9 mouse cellular contexts compared by ENCODE assay signal in genomic region chr5:139252910-139253245, GRCm38 (mm10). TPM values are rescaled to one million over a fixed set of nuclear protein-coding genes. Genes with fewer than 3 reads are reported as not detected.
DNase-seq lines count a peak whose midpoint lies in the region; ATAC-seq and TF ChIP-seq lines count a peak whose summit lies in the region.
"Had no signal": no experiment of that assay in that cellular context is flagged by ENCODE, and none has a peak within 500 bp of the region (broad histone marks: within the 10 kb centered on the region; RNA-seq: fewer than 3 reads in every experiment).

No protein-coding gene starts in this region.

- peaks cover 32 to 51% of the 10 kb centered on the region in 2 experiments for H3K4me1 ChIP-seq in heart, embryonic 14.5 days (ENCODE audit: control insufficient read depth in 2 of 2, insufficient read depth in 2 of 2, low read length in 2 of 2)
- H3K4me1 ChIP-seq in E14TG2a.4 (replicated peaks; ENCODE audit: low read depth, low read length), result peaks cover 57% of the 10 kb centered on the region
- peaks cover 36% of the 10 kb centered on the region for H3K4me1 ChIP-seq in forebrain, embryonic 10.5 days
- peaks cover 31% of the 10 kb centered on the region for H3K4me1 ChIP-seq in limb, embryonic 15.5 days
- peaks cover 24% of the 10 kb centered on the region for H3K4me1 ChIP-seq in olfactory bulb, adult 2 months (ENCODE audit: control insufficient read depth, insufficient read depth, low read length)

- TF ChIP-seq CTCF in E14TG2a.4 (conservative IDR thresholded peaks at IDR 0.05; ENCODE audit: low read length), result no peak
- no peak for TF ChIP-seq CTCF in olfactory bulb, adult 2 months (IDR thresholded peaks at IDR 0.05; ENCODE audit: insufficient read depth, low read depth, low read length)

- H3K27me3 ChIP-seq in heart, embryonic 14.5 days (ENCODE audit: control insufficient read depth, insufficient read depth, low read length), result no peaks in the 10 kb centered on the region
- H3K27me3 ChIP-seq in E14TG2a.4 (ENCODE audit: insufficient read depth, low read length), result no peaks in the 10 kb centered on the region
- H3K27me3 ChIP-seq in forebrain, embryonic 10.5 days (ENCODE audit: poor library complexity, severe bottlenecking), result no peaks in the 10 kb centered on the region
- H3K27me3 ChIP-seq in limb, embryonic 15.5 days, result no peaks in the 10 kb centered on the region
- H3K27me3 ChIP-seq: Patski had no signal

- peak overlapping the region; percentile 77 to 98 for H3K4me3 ChIP-seq in heart, embryonic 14.5 days (ENCODE audit: control insufficient read depth in 1 of 2, insufficient read depth in 1 of 2, low read depth in 1 of 2, low read length in 2 of 2)
- peak overlapping the region; percentile 95 for H3K4me3 ChIP-seq in E14TG2a.4 (replicated peaks; ENCODE audit: low read length)
- peak overlapping the region; percentile 82 for H3K4me3 ChIP-seq in forebrain, embryonic 10.5 days
- peak overlapping the region; percentile 83 for H3K4me3 ChIP-seq in limb, embryonic 15.5 days
- H3K4me3 ChIP-seq in olfactory bulb, adult 2 months (ENCODE audit: insufficient read depth, low read depth, low read length), result peak overlapping the region; percentile 89

- peak overlapping the region; percentile 96 for H3K4me2 ChIP-seq in heart, embryonic 14.5 days (ENCODE audit: low read length)
- H3K4me2 ChIP-seq in limb, embryonic 15.5 days, result peak overlapping the region; percentile 83

- ATAC-seq in heart, embryonic 14.5 days (ENCODE audit: insufficient number of reproducible peaks, insufficient read depth, low FRiP score, low read depth), result peak; percentile 2; the same call in 1 of the 2 replicates
- peak; percentile 27 for ATAC-seq in limb, embryonic 15.5 days (ENCODE audit: insufficient number of reproducible peaks, low FRiP score, low TSS enrichment, low read depth)

- TF ChIP-seq POLR2A in olfactory bulb, adult 2 months (IDR thresholded peaks at IDR 0.05; ENCODE audit: insufficient read depth, low read depth, low read length), result no peak

- peak overlapping the region; percentile 92 to 96 for H3K27ac ChIP-seq in heart, embryonic 14.5 days (replicated peaks in 1 of 2; ENCODE audit: control insufficient read depth in 1 of 2, insufficient read depth in 1 of 2, low read depth in 2 of 2, low read length in 2 of 2)
- H3K27ac ChIP-seq in forebrain, embryonic 10.5 days, result peak overlapping the region; percentile 94
- peak overlapping the region; percentile 95 for H3K27ac ChIP-seq in limb, embryonic 15.5 days
- peak overlapping the region; percentile 18 for H3K27ac ChIP-seq in olfactory bulb, adult 2 months (ENCODE audit: insufficient read depth, low read depth, low read length)

- DNase-seq in heart, adult 11 months, result no peak
- no peak for DNase-seq in forebrain, embryonic 10.5 days (ENCODE audit: extremely low spot score, low spot score)
- no peak for DNase-seq in frontal cortex, adult 2 months (ENCODE audit: extremely low spot score in 1 of 2, low spot score in 1 of 2)
- no peak for DNase-seq in adipocyte (ENCODE audit: low spot score)

- under 1% methylated on average over 7 of the region's 7 CpGs for WGBS in heart, embryonic 14.5 days
- WGBS in forebrain, embryonic 10.5 days, result 2% methylated on average over 7 of the region's 7 CpGs
- WGBS in limb, embryonic 15.5 days, result 0% methylated on average over 7 of the region's 7 CpGs
- WGBS in olfactory bulb, adult 2 months, result under 1% methylated on average over 7 of the region's 7 CpGs

- peaks cover 35% of the 10 kb centered on the region for H3K36me3 ChIP-seq in heart, embryonic 14.5 days (ENCODE audit: control insufficient read depth, insufficient read depth, low read length)
- peaks cover 69% of the 10 kb centered on the region for H3K36me3 ChIP-seq in E14TG2a.4 (ENCODE audit: insufficient read depth, low read length)
- peaks cover 61% of the 10 kb centered on the region for H3K36me3 ChIP-seq in forebrain, embryonic 10.5 days (replicated peaks)
- H3K36me3 ChIP-seq in limb, embryonic 15.5 days, result peaks cover 39% of the 10 kb centered on the region

- peak overlapping the region; percentile 91 for H3K9ac ChIP-seq in heart, embryonic 14.5 days (ENCODE audit: low read length)
- H3K9ac ChIP-seq in limb, embryonic 15.5 days, result peak overlapping the region; percentile 76

- no peaks in the 10 kb centered on the region for H3K9me3 ChIP-seq in heart, embryonic 14.5 days (ENCODE audit: control insufficient read depth, low read length)
- H3K9me3 ChIP-seq in E14TG2a.4 (ENCODE audit: low read length), result no peaks in the 10 kb centered on the region
- H3K9me3 ChIP-seq in forebrain, embryonic 10.5 days, result no peaks in the 10 kb centered on the region
- H3K9me3 ChIP-seq in limb, embryonic 15.5 days, result no peaks in the 10 kb centered on the region

RNA-seq across cellular contexts. Expression of gene Get4, which starts 0.8 kb away (rescaled TPM):
- polyA plus RNA-seq in heart, embryonic 14.5 days (2014; fragmentation: Nextera tagmentation; extraction: Ambion mirVana), result 138 and 144 TPM in 2 replicates
- polyA plus RNA-seq in forebrain, embryonic 10.5 days (2016; fragmentation: Nextera tagmentation; extraction: Ambion mirVana), result 187 and 188 TPM in 2 replicates
- 153 and 171 TPM in 2 replicates for polyA plus RNA-seq in limb, embryonic 15.5 days (2015; fragmentation: Nextera tagmentation; extraction: Ambion mirVana)
- polyA plus RNA-seq in olfactory bulb, adult 2 months (2012; ENCODE audit: insufficient read depth, insufficient read length, low replicate concordance, missing spikeins), result not detected in 2 replicates
- 81.8 and 91.6 TPM in 2 replicates for polyA plus RNA-seq in frontal cortex, adult 2 months (2012; rRNA removed)

RNA-seq across cellular contexts. Expression of gene Sun1, which starts 52.4 kb away (rescaled TPM):
- 39.6 and 41.4 TPM in 2 replicates for polyA plus RNA-seq in heart, embryonic 14.5 days (2014; fragmentation: Nextera tagmentation; extraction: Ambion mirVana)
- 52.9 and 53.8 TPM in 2 replicates for polyA plus RNA-seq in forebrain, embryonic 10.5 days (2016; fragmentation: Nextera tagmentation; extraction: Ambion mirVana)
- 52.4 and 56.7 TPM in 2 replicates for polyA plus RNA-seq in limb, embryonic 15.5 days (2015; fragmentation: Nextera tagmentation; extraction: Ambion mirVana)
- polyA plus RNA-seq in olfactory bulb, adult 2 months (2012; ENCODE audit: insufficient read depth, insufficient read length, low replicate concordance, missing spikeins), result not detected in 2 replicates
- 102 and 115 TPM in 2 replicates for polyA plus RNA-seq in frontal cortex, adult 2 months (2012; rRNA removed)

Comparison
In these comparisons a context has a peak if more than half of its experiments do, and no peak if none do; other contexts are left out.
1. H3K27ac ChIP-seq: peak in every context shown above with its lines; median percentile 95 in limb, embryonic 15.5 days; 94 in heart, embryonic 14.5 days; 94 in forebrain, embryonic 10.5 days; 18 in olfactory bulb, adult 2 months.
2. RNA of gene Get4, which starts 0.8 kb away (polyA plus RNA-seq): 187 to 188 TPM in forebrain, embryonic 10.5 days, 153 to 171 TPM in limb, embryonic 15.5 days, 138 to 144 TPM in heart, embryonic 14.5 days and 81.8 to 91.6 TPM in frontal cortex, adult 2 months; not detected in olfactory bulb, adult 2 months; every median in the first group is over 10 times any median in the second.
3. Peak in every context shown above with its lines, with median percentiles within 50 percentile points of each other: H3K4me3 ChIP-seq.